Mouse (Mus musculus): ENCODE data around the gene Rbms2.
"Not testable (repeated sequence)": the region's sequence is repeated elsewhere in the genome, so short reads cannot be mapped to it uniquely, and the experiment has no call there.

Rbms2 gene

DNA sequence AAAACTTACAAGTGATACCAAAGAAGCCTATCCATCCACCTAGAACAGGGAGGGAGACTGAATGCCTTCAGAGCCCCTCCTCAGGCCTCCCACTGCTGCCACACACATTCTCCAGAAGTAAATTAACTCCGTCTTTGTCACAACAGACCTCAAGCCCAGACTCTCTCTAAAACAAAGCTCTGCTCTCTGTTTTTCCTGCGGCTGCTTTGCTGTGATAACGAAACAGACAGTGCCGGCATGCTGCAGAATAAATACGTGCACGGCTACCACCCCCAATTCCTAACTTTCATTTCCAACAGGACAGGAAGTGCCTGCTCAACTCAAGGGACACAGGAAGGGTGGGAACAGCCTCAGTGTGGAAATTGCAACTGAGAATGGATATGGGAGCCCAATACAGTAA lies at the start of gene Rbms2:
Gene Rbms2, minus strand, starts transcription at position 309 of the 400 bp plus-strand sequence.
- DNase-seq (ENCODE audit: low spot score in 2 of 2), result no peak

- no peak for DNase-seq (ENCODE audit: low spot score in 2 of 2)
Observed at GRCm38 (mm10) chr10:128228009-128228408, 47.9 kb upstream of the Rbms2 start.

- DNase-seq (ENCODE audit: low spot score in 2 of 2), result no peak
Observed at GRCm38 (mm10) chr10:128227592-128227991, 47.5 kb upstream of the Rbms2 start.

- DNase-seq (ENCODE audit: low spot score in 2 of 2), result no peak
Observed at GRCm38 (mm10) chr10:128225538-128225937, 45.4 kb upstream of the Rbms2 start, which contains the start of gene Mip. Mip (plus strand) TSS chr10:128225838.

- DNase-seq (ENCODE audit: low spot score in 2 of 2), result no peak
Observed at GRCm38 (mm10) chr10:128225064-128225463, 45.0 kb upstream of the Rbms2 start.

GRCm38 (mm10) chr10:128221533-128222286 lies 41.6 kb upstream of the Rbms2 start:
- no peak for DNase-seq (ENCODE audit: low spot score in 2 of 2)

GRCm38 (mm10) chr10:128218387-128219117 lies 38.5 kb upstream of the Rbms2 start:
- DNase-seq (ENCODE audit: low spot score in 2 of 2), result no peak

DNA sequence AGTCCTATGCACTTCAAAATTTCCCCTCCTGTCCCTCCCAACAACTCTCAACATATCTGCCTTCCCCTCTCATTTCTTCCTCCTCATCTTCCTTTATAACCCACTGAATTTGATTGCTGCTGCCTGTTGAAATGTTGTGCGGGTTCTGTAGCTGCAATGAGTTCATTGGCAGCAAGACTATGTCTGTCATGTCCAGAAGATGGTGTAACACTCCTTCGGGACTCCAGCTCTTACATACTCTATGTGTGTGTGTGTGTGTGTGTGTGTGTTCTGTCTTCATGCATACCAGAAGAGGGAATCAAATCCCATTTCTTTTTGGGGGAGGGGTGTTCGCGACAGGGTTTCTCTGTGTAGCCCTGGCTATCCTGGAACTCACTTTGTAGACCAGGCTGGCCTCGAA lies 34.9 kb upstream of the Rbms2 start:
- no peak for DNase-seq (ENCODE audit: low spot score in 2 of 2)

DNA sequence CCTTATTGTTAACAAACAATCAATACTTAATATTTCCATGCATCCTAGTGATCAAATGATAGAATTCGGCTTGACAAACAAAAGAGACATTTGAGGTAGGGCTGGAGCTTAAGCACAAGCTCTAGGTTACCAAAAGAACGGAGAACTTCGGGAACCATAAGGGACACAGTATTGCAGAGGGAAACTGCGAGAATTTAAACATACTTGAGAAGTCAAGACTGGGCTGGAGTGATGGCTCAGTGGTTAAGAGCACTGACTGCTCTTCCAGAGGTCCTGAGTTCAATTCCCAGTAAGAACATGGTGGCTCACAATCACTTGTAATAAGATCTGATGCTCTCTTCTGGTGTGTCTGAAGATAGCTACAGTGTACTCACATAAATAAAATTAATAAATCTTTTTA lies 34.0 kb upstream of the Rbms2 start:
- DNase-seq (ENCODE audit: low spot score in 2 of 2), result not testable (repeated sequence)

DNA sequence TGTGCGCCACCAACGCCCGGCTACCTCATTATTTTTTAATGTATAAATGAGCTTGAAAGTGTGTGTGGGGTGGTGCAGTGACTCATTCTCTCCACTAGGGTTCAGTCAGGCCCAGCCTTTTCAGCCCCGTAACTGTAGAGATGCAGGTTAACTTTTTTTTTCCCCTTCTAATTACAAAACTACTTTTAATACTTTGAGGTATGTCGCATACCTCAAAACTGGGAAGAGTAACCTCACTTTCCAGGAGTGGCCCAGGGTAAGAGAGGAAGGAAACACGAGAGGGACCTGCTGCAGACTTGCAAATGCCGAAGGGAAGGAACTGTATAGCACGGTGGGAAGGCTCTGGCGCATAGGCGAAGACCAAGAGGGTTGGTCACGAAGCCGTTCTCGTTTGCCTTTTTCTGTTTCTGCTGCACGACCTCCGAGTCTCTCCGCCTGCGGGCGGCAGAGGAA lies 32.8 kb upstream of the Rbms2 start:
- DNase-seq (ENCODE audit: low spot score in 2 of 2), result peak in 1 of 2 experiments; percentile 48

DNA sequence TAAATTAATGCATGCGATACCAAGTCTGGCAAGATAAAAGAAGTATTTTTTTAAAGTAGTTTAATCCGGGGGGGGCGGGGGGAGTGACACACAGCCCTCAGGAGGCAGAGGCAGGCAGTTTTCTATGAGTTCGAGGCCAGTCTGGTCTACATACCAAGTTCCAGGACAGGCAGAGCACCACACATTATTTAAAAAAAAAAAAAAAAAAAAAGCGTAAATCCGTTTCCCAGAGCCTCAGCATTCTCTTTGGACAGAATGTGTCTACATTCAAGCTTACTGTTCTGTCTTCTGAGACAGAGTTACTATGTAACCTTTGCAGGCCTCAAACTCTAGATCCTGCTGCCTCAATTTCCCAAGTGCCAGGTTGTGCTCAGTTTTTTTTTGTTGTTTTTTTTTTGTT lies 32.1 kb upstream of the Rbms2 start:
- no peak for DNase-seq (ENCODE audit: low spot score in 2 of 2)

GRCm38 (mm10) chr10:128211390-128212108 lies 31.5 kb upstream of the Rbms2 start, which contains the start of gene Spryd4:
Spryd4 (minus strand) TSS chr10:128211807.
- peak; percentile 79 to 90 for DNase-seq (ENCODE audit: low spot score in 2 of 2)

GRCm38 (mm10) chr10:128210954-128211353 lies 30.9 kb upstream of the Rbms2 start:
- DNase-seq (ENCODE audit: low spot score in 2 of 2), result no peak

- no peak for DNase-seq (ENCODE audit: low spot score in 2 of 2)
Observed at GRCm38 (mm10) chr10:128210131-128210530, 30.0 kb upstream of the Rbms2 start.

- no peak for DNase-seq (ENCODE audit: low spot score in 2 of 2)
Observed at GRCm38 (mm10) chr10:128209311-128210009, 29.4 kb upstream of the Rbms2 start.

DNA sequence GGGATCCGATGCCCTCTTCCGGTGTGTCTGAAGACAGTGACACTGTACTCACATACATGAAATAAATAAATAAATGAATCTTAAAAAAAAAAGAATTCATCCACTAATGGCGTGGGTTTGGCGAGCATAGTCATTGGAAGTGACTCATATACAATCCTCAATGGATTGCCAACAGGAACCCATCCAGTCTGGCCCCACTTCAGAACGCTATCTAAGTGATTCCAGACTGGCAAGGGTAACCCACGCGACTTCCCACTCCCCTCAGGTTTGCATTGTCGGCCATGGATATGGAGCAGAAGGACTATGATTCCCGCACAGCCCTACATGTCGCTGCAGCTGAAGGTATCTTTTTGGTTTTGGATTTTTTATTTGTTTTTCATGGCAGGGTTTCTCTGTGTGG lies 28.2 kb upstream of the Rbms2 start:
- DNase-seq (ENCODE audit: low spot score in 2 of 2), result no peak

- DNase-seq (ENCODE audit: low spot score in 2 of 2), result no peak
Observed at GRCm38 (mm10) chr10:128204941-128205340, 24.8 kb upstream of the Rbms2 start.

GRCm38 (mm10) chr10:128201856-128202255 lies 21.8 kb upstream of the Rbms2 start:
- no peak for DNase-seq (ENCODE audit: low spot score in 2 of 2)

DNA sequence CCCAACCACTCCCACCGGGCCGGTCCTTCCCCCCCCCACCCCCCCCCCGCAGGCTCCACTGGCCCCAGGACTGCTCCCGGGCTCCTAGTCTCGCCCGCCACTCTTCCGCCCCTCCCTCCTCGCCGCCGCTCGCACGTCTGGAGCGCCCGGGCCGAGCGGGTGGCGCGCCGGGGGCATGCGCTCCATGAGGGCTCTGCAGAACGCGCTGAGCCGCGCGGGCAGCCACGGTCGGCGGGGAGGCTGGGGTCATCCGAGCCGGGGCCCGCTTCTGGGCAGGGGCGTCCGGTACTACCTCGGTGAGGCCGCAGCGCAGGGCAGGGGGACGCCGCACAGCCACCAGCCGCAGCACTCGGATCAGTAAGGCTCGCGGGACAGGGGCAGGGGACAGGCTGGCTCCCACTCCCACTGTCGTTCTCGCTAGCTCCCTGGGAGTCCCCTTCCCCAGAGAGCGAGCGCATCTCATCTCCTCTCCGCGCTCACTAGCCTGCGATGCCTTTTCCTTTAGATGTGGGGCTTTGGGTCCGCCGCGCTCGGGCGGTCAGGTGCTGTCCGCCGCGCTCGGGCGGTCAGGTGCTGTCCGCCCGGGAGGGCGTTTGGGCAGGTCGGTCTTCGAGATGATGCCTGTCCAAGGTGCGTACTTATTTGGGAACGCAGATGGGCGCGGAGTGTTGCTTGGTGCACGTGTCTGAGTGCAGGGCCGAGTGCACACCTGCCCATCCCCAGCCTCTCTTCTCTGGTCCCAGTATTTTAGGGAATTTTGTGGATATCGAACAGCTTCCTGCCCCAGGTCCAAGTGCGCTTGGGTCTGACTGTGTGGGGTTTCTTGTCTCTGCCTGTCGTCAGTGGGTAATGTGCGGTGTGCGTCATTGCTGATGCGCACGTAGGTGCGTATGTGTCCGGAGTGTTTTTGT lies 14.7 kb upstream of the Rbms2 start:
- peak in 1 of 2 experiments; percentile 44 for DNase-seq (ENCODE audit: low spot score in 2 of 2)

DNA sequence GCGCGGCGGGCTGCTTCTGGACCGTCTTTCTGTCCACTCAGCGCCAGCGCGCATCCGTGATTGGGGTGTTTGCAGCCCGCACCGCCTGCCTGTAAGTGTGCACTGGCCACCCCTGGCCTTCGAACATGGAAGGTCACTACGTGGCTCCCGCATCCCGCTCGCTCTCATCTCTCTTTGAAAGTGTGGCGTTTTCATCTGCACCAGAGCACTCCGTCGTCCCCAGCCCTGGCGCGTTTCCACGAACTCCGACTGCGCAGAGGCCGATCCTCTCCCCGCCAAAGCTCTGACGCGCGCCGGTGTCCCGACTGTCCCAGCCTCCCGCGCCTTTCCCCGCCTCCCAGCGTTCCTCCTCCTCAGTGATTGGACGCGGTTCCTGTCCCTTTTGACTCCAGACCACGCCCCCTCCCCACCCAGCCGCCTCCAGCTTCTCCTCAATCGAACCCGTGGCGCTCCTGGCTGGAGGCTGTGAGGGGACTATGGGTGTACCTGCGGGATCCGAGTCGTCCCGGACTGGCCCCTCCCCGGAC lies 14.0 kb upstream of the Rbms2 start, which contains the start of gene Gls2:
Gene Gls2, plus strand, starts transcription at position 434 of the 527 bp plus-strand sequence.
- DNase-seq (ENCODE audit: low spot score in 2 of 2), result peak; percentile 94 to 97

All from frontal cortex, postnatal 14 days (tissue).